Mouse (Mus musculus) thymus, postnatal 10 days (tissue): ENCODE data around the gene Uqcr11.
A peak's percentile ranks its signal among the peaks of the same experiment; 100 is the strongest.

Source experiments
- DNase-seq, 2 experiments: peaks; one replicate each; pipeline ENCODE4 v3.0.0; 2021; ENCODE audit warnings: low spot score in 2 of 2

The Uqcr11 gene

DNA sequence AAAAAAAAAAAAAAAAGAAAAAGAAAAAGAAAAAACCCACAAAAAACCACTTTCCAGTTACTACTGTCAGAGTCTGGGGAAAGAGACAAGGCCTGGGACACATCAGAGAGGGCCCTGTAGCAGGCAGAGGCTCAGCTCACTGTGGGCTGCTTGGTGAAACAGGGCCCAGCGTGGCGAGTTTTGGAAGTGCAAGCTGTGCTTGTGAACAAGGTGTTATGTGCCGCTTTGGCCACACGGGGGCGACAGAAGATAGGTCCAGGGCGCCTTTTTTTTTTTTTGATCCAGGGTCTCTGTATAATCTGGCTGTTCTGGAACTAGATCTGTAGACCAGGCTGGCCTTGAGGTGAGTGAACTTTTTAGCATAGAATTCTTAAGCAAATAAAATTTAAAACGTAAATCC, 30.5 kb downstream of the Uqcr11 start:
- DNase-seq: peak; percentile 87 to 97

DNA sequence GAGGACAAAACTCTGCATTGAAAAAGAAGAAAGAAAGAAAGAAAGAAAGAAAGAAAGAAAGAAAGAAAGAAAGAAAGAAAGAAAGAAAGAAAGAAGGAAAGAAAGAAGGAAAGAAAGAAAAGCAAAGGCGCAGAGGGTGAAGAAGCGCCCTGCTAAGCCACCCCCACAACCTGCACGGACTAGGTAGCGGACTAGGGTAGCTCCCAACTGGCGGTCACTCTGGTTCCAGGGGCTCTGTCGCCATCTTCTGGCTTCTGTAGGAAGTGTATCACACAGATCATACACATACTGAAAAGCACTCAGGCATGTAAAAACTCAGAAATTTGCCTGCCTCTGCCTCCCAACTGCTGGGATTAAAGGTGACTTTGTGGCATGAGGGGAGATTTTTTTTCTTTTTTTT, 32.6 kb downstream of the Uqcr11 start:
- peak; percentile 64 to 78 for DNase-seq

DNA sequence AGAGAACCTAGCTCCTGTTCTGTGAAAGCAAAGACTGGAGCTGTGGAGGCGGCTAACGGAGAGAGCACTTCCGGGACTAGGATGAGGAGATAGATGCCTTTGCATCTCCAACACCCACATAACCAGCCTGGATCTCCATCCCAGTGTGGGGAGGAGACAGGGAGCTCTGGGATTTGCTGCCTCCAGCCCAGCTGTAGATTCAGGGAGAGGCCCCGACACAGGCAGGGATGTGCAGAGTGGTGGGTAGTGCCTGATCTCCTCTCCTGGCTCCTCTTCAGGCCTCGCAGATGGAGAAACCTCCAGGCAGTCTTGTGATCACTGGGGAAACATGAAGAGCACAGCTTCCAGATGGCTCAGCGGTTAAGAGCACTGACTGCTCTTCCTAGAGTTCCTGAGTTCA, 33.9 kb downstream of the Uqcr11 start:
- no peak for DNase-seq

DNA sequence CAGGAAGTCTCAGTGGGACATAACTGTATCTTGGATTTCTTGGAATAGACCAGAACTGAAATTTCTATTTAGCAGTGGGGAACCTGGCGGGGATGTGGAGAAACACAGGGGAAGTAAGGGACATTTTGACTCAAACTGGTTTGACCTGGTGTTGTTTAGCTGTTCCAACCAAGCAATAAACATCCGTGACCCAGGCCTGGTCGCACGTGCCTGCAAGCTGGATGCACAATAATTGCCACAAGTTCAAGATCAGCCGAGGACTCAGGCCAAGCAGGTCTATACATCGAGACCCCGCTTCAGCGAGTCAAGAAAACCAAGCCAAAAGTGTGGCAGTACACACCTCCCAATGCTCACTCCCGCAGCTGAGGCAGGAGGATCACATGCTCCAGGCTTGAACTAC, 34.6 kb downstream of the Uqcr11 start:
- DNase-seq: no peak

DNA sequence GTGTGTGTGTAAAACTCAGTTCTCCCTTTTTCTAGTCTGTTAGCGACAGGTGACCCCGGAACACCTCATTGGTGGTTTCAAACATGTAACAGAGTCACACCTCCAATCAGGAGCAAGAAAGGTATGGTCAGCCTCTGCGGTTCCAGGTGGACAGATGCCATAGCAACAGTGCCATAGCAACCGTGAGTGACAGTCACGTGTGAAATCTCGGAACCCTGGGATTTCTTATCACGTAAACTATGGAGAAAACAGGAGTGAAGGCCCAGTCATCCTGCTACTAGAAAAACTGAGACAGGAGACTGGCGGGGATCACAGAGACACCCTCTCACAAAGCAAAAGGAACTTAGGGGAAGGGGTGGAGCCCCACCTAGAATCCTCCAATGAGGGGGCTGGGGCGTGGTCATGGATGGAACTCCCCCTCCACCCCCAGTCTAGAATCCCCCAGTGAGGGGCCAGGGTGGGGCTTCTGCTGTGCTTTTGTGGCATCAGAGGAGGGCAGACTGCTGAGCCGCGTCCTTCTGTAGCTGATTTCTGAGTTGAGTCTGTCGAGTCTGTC, 35.1 kb downstream of the Uqcr11 start:
- DNase-seq: peak; percentile 76 to 81

DNA sequence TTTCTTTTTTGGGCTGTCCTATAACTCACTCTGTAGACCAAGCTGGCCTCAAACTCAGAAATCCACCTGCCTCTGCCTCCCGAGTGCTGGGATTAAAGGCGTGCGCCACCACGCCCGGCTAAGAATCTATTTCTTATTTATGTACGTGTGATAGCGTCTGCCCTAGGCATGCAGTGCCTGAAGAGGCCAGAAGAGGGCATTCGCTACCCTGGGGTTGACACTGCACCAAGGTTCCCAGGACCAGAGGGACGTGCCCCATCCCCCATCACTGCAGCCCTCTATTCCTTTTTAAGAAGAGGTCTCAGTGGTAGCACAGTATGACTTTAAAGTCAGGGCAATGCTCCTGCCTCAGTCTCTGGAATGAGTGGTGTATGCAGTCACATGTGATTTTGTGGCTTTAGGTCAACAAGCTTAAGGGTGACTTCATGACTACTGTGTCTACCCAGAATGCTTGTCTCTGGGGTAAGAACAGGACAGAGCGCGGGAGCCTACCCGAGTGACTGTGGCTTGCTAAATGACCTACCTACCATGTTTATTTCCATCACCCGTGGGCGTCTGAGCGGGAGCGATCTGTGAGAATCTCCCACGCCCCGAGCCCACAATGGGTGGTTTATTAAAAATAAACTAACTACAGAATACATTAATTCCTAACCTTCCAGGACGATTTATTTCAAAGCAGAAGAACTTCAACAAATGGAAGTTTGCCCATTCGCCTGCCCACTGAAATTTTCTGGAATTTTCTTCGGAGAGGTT, 36.5 kb downstream of the Uqcr11 start:
- DNase-seq: peak; percentile 18 to 33

DNA sequence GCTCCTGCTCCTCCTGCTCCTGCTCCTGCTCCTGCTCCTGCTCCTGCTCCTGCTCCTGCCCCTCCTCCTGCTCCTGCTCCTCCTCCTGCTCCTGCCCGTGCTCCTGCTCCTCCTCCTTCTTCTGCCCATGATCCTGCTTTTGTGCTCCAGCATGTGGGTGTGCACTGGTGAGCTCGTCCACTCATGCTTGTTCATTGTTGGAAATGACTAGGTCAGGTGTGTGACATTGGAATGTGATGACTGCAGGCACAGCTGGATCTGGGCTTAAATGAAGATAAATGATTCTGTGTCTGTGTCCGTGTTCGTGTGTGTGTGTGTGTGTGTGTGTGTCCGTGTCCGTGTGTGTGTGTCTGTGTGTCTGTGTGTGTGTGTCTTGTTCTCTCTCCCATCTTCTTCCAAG, 38.2 kb downstream of the Uqcr11 start:
- no peak for DNase-seq

DNA sequence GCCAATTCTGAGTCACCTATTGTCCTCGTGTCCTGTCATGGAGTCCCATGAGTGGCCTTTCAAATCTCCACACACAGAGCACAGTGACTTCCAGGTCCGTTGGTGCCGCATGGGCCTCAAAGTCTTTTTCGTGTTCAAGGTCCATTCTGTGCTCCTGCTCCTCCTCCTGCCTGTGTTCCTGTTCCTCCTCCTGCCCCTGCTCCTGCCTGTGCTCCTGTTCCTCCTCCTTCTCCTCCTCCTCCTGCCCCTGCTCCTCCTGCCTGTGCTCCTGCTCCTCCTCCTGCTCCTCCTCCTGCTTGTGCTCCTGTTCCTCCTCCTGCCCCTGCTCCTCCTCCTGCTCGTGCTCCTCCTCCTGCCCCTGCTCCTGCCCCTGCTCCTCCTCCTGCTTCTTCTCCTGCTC, 38.7 kb downstream of the Uqcr11 start:
- no peak for DNase-seq

DNA sequence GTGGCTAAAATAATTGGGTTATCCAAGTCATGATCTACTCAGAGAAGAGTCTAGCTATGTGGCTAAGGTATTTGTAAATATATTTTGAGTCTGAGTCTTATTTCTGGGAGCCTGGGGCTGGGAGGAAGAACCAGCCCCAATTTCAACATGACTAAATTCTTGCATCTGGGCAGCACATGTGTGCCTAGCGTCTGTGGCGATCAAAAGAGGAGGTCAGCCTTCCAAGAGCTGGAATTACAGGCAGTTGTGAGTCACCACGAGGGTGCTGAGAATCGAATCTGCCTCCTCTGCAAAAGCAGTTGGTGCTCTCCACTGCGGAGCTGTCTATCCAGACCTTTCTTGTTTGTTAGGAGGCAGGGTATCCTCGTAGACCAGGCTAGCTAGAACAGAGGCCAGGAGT, 40.9 kb downstream of the Uqcr11 start:
- DNase-seq: no peak

DNA sequence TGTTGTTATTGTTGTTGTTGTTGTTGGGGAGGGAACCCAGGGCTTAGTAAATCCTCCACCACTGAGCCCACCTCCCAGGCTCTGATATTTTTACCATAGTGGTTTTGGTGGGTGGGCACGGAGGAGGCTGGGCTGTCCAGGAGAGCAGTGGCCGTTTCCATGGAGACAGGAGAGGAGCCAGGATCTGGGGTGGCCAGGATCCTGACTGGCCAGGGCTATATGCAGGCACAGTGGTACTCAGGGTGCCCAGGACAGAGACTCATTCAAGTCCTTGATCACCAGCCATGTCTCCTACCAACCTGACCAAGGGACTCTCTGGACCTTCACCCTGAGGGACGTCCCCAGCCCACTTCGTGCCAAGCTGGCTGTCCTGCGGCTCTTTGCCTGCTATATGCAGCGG, 42.9 kb downstream of the Uqcr11 start:
- DNase-seq: no peak

DNA sequence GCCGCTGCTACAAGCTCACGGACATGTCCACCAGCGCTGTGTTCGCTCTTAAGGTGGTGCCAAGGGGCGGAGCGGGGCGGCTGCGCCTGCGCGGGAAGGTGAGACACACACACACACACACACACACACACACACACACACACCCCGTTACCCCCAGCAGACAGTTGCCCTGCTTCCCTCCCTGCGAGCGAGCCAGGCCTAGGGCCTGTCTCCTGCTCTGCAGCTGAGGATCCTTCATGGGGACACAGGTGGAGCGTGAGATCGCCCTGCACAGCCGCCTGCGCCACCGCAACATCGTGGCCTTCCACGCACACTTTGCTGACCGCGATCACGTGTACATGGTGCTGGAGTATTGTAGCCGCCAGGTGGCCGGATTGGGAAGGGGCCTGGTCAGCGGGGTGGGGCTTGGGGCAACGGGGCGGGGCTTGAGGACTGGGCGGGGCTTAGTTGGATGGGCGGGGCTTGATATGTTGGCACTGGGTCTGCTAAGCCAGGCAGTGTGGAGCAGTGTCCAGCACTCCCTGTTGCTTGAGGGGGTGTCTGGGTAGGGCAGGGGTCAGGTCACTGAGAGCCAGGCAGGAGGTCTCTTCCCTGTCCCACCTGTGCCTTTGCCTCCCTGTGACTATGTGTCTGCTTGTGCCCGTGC, 48.5 kb downstream of the Uqcr11 start:
- no peak for DNase-seq

DNA sequence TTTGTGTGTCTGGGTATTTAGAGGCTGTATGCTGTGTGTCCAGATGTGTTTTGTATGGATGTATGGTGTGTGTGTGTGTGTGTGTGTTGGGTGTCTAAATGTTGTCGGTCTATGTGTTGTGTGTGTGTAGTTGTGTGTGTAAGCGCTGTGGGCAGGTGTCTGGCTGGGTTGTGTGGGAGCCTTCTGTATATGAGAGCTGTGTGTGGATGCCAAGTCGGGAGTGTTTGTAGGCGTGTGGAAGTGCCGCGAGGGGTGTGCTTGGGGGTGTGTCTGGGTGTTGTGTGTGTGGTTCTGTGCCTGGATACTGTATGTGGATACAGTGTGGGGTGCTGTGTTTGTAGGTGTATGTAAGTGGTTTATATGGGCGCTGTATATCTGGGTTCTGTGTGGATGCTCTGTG, 49.3 kb downstream of the Uqcr11 start:
- no peak for DNase-seq

DNA sequence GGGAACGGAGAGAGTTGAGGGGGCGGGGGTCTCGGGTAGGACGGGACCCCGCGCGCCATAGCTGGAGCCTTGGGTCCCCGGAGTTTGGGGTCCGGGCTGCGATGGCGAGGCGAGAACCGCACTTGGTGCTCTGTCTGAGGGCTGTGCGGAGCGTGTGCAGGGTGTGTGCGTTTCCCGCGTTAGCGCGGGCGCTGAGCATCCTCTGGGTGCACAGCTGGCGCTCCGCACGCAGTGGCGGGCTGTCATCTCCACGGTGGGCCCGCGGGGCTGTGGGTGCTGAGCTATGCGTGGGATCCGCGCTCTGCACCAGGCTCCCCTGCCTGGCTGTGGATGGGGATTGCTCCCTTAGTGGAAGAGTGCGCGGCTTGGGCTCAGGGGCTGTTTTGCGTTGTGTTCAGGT, 49.9 kb downstream of the Uqcr11 start:
- DNase-seq: no peak

DNA sequence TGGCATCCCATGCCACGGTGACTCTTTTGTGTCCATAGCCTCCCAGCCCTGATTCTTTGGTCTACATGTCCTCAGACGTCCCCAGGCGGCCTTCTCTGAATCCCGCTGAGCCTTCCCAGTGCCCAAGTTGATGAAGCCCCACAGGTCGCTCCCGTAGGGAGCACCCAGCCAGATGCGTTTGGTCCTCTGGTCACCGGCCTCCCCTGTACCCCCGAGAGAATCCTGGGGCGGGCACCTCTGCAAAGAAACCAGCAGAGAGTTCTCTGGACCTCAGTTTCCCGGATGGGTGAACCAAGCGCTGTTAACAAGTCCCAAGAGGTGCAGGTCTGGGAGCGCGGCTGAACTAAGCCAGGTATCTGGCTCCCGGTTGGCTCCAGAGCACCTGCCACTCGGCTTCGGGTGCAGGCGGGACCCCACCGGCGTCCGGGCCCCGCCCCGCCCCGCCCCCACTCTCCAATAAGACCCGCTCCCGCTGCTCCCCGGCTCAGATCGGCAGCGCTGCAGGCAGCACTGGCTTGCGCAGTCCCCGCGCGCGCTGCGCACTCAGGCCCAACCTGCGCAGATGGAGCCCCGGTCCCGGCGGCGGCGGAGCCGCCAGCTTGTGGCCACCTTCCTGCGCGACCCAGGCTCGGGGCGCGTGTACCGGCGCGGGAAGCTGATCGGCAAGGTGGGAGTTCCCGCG, 50.5 kb downstream of the Uqcr11 start, which contains the start of gene Plk5:
Plk5 (plus strand) TSS at position 459 of the 682 bp plus-strand sequence.
- no peak for DNase-seq

DNA sequence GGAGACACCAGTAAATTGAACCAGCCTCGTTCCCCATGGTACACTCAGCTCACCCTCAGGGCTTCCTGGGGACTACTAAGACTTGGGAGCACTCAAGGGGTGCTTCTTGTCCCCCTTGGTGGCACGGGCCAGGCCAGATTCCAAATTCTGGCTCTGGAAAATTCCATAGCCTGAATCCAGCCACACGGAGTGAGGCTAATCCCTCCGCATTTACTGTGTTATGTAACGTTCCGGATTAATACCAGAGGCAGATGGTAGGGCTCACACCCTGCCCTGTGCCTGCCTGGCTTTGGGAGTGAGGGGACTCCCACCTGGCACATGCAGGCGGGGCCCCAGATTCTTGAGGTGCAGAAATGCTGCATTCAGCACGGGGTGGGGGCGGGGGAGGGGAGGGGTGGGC, 51.2 kb downstream of the Uqcr11 start:
- DNase-seq: no peak
